Mouse (Mus musculus): ENCODE results near the gene Ccdc90b. TPM values are rescaled to one million over a fixed set of nuclear protein-coding genes. Genes with fewer than 3 reads are reported as not detected.

The Ccdc90b gene
- 10 to 100 TPM; 14.0 to 15.7 TPM for total RNA-seq (2021)

GRCm38 (mm10) chr7:92560986-92561876 is at the start of gene Ccdc90b:
Ccdc90b (plus strand) TSS chr7:92561149.
- DNase-seq (ENCODE audit: extremely low spot score in 1 of 2, low spot score in 2 of 2), result peak; percentile 90 to 91

GRCm38 (mm10) chr7:92520397-92520796 is 40.6 kb upstream of the Ccdc90b start:
- intact Hi-C loops (cut with DNase I), result no loop called here
- DNase-seq (ENCODE audit: extremely low spot score in 1 of 2, low spot score in 2 of 2), result no peak

More at GRCm38 (mm10) chr7:92560986-92561876, at the start of gene Ccdc90b:
- intact Hi-C loops (cut with DNase I), result no loop called here

- intact Hi-C loops (cut with DNase I), result no loop called here
- DNase-seq (ENCODE audit: extremely low spot score in 1 of 2, low spot score in 2 of 2), result no peak
Measured at GRCm38 (mm10) chr7:92520820-92521219, 40.1 kb upstream of the Ccdc90b start.

GRCm38 (mm10) chr7:92529245-92529644 is 31.7 kb upstream of the Ccdc90b start:
- no peak for DNase-seq (ENCODE audit: extremely low spot score in 1 of 2, low spot score in 2 of 2)
- intact Hi-C loops (cut with DNase I), result no loop called here

- intact Hi-C loops (cut with DNase I), result no loop called here
- no peak for DNase-seq (ENCODE audit: extremely low spot score in 1 of 2, low spot score in 2 of 2)
Measured at GRCm38 (mm10) chr7:92532351-92533036, 28.5 kb upstream of the Ccdc90b start.

- intact Hi-C loops (cut with DNase I), result loop anchor here (10.0 kb wide), 1 partner anchor 222 kb away; no protein-coding TSS in a partner anchor
- no peak for DNase-seq (ENCODE audit: extremely low spot score in 1 of 2, low spot score in 2 of 2)
Measured at GRCm38 (mm10) chr7:92546763-92547162, 14.2 kb upstream of the Ccdc90b start.

GRCm38 (mm10) chr7:92550248-92550989 is 10.5 kb upstream of the Ccdc90b start:
- intact Hi-C loops (cut with DNase I), result loop anchor here (2.0 kb wide), 1 partner anchor 446 kb away; no protein-coding TSS in a partner anchor
- DNase-seq (ENCODE audit: extremely low spot score in 1 of 2, low spot score in 2 of 2), result no peak

GRCm38 (mm10) chr7:92550990-92551392 is 10.0 kb upstream of the Ccdc90b start:
- DNase-seq (ENCODE audit: extremely low spot score in 1 of 2, low spot score in 2 of 2), result peak in 1 of 2 experiments; percentile 38
- intact Hi-C loops (cut with DNase I), result loop anchor here (2.0 kb wide), 1 partner anchor 446 kb away; no protein-coding TSS in a partner anchor

- intact Hi-C loops (cut with DNase I), result no loop called here
- no peak for DNase-seq (ENCODE audit: extremely low spot score in 1 of 2, low spot score in 2 of 2)
Measured at GRCm38 (mm10) chr7:92558744-92559143, 2.2 kb upstream of the Ccdc90b start.

- DNase-seq (ENCODE audit: extremely low spot score in 1 of 2, low spot score in 2 of 2), result no peak
- intact Hi-C loops (cut with DNase I), result no loop called here
Measured at GRCm38 (mm10) chr7:92566775-92567174, 5.8 kb downstream of the Ccdc90b start.

GRCm38 (mm10) chr7:92580491-92581207 is 19.7 kb downstream of the Ccdc90b start:
- intact Hi-C loops (cut with DNase I), result no loop called here
- no peak for DNase-seq (ENCODE audit: extremely low spot score in 1 of 2, low spot score in 2 of 2)

GRCm38 (mm10) chr7:92583567-92583966 is 22.6 kb downstream of the Ccdc90b start:
- intact Hi-C loops (cut with DNase I), result no loop called here
- DNase-seq (ENCODE audit: extremely low spot score in 1 of 2, low spot score in 2 of 2), result no peak

GRCm38 (mm10) chr7:92589986-92590385 is 29.0 kb downstream of the Ccdc90b start:
- intact Hi-C loops (cut with DNase I), result no loop called here
- DNase-seq (ENCODE audit: extremely low spot score in 1 of 2, low spot score in 2 of 2), result no peak

GRCm38 (mm10) chr7:92590842-92591241 is 29.9 kb downstream of the Ccdc90b start:
- intact Hi-C loops (cut with DNase I), result no loop called here
- DNase-seq (ENCODE audit: extremely low spot score in 1 of 2, low spot score in 2 of 2), result no peak

GRCm38 (mm10) chr7:92604961-92605360 is 44.0 kb downstream of the Ccdc90b start:
- no peak for DNase-seq (ENCODE audit: extremely low spot score in 1 of 2, low spot score in 2 of 2)
- intact Hi-C loops (cut with DNase I), result no loop called here

GRCm38 (mm10) chr7:92610830-92611229 is 49.9 kb downstream of the Ccdc90b start:
- intact Hi-C loops (cut with DNase I), result no loop called here

GRCm38 (mm10) chr7:92624488-92624887 is 63.5 kb downstream of the Ccdc90b start:
- no peak for DNase-seq (ENCODE audit: extremely low spot score in 1 of 2, low spot score in 2 of 2)
- intact Hi-C loops (cut with DNase I), result no loop called here

More at GRCm38 (mm10) chr7:92610830-92611229, 49.9 kb downstream of the Ccdc90b start:
- no peak for DNase-seq (ENCODE audit: extremely low spot score in 1 of 2, low spot score in 2 of 2)

GRCm38 (mm10) chr7:92630167-92630566 is 69.2 kb downstream of the Ccdc90b start:
- peak in 1 of 2 experiments; percentile 17 for DNase-seq (ENCODE audit: extremely low spot score in 1 of 2, low spot score in 2 of 2)
- intact Hi-C loops (cut with DNase I), result loop anchor here (5.0 kb wide), 1 partner anchor 242 kb away; the partner anchor contains the start of genes Ddias and Prcp

Data from left cerebral cortex, postnatal 10 days (tissue).